Mouse (Mus musculus): ENCODE measurements around the gene Dst.

DNA sequence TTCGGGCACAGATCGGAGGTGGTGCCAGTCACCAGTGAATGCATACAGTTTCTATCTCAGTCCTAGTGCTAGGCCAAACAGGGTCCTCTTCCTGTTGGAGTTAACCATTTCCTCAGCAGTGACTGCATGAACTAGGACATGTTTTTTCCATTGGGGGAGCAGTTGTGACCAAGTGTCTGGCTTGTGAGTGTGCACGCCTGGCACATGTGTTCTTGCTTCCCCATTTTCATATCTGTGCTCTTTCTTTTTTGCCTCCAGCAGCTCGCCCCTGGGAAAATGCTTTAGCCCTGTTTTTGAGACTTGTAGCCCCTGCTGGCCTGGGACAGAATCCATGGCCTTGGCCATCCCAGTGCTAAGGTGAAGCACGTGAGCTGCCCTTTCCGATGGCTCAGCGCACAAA, 164.2 kb downstream of the Dst start:
- no peak for TF ChIP-seq CTCF (conservative IDR thresholded peaks at IDR 0.05; ENCODE audit: insufficient read depth, insufficient read length, low read depth, low read length)
- TF ChIP-seq POLR2A (IDR thresholded peaks at IDR 0.05; ENCODE audit: low read depth, low read length): no peak

Data from kidney, adult 2 months (tissue).